Mouse (Mus musculus) kidney, adult 8-10 months (tissue): ENCODE data around the gene Olfr1110.
"Not testable (repeated sequence)": the region's sequence is repeated elsewhere in the genome, so short reads cannot be mapped to it uniquely, and the experiment has no call there.

Source experiments
- DNase-seq, 2 experiments: peaks; one replicate each; pipeline ENCODE4 v3.0.0; 2022

The Olfr1110 gene

DNA sequence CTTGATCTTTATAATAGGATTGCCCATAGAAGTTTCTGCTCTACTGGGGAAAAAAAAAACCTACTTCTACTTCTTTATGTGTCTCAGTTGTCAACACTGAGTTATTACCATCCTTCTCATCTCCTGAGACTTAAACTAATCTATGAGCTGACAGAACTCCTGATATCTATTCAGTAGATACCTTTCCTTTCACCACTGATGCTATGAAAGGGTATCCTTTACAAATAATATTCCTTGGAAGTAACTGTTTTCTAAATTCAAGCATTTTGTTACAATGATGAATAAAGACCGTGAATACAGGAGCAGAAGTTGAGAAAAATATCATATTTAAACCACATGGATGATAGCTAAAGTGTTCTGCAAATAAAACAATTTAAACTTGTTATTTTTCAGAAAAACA is at the start of gene Olfr1110:
Gene Olfr1110, minus strand, starts transcription at position 101 of the 400 bp plus-strand sequence.
- DNase-seq, result no peak

DNA sequence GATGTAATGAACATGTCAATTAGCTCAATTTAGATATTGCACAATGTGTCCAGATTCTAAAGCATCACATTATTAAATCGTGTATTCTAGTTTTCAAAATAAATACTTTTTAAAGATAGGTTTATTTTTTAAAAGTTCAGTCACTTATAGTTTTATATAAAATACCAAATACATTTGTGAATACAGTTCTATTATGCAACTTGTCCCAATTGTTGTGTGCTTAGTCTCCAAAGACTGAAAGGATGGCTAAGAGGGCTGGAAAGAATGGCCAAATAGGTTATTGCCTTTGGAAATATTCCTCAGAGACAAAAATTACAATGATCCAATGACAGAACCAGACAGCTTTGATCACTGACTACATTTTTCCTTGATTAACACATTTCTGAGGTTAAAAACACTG is 47.4 kb upstream of the Olfr1110 start, which contains the start of gene Olfr1112:
Gene Olfr1112, plus strand, starts transcription at position 301 of the 400 bp plus-strand sequence.
- DNase-seq, result no peak

DNA sequence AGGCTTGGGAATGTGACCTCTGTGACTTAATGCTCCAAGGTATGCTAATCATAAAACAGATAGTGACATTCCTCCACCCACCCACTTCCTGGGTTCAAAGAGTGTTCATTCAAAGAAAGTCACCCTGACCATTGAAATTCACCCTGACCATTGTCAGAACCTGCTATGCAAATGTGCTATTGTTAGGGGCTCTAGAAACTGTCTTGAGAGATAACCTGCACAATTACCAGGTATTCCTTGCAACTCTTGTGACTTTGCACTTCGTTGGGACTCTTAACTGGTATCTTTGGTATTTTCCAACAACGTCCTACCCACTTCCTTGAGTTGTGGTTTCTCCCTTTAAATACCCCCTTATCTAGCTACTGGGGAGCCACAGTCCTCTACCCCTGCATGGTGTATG is 27.6 kb upstream of the Olfr1110 start:
- not testable (repeated sequence) for DNase-seq

DNA sequence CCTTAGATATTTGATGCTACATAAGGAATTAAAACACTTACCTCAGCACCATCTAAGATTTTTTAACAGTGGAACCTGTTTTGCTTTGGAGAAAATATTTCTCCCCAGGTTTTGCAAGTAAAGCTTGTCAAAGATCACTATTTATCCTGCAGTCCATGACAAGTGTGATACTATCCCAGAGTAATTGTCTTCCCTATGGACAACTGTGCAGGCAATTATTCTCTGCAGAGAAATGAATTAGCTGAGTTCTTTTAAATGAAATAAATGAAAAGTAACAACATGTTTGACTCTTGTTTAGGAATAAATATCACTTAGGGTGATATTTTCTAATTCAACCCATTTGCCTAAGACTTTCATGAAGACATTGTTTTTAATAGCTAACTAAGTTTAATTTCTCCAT is 12.4 kb upstream of the Olfr1110 start, which contains the start of gene Olfr1111:
Gene Olfr1111, minus strand, starts transcription at position 101 of the 400 bp plus-strand sequence.
- DNase-seq, result no peak

DNA sequence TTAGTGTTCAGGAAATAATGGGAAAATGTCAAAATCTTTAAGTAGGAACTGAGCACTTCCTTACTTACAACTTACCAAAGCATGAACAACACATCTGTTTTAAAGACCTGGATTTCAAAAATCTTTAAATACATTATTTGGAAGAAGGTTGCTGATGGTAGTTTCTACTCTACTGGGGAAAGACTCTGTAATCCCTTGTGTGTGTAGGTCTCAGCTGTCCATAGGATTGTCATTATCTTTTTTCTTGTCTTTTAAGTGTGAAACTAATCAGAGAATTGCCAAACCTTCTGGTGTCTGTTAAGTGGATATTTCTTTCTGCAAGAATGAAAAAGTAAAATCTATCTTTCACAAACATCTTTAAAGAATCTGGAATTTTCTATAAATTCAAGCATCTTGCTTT is 25.6 kb downstream of the Olfr1110 start, which contains the start of gene Olfr259:
Gene Olfr259, minus strand, starts transcription at position 101 of the 400 bp plus-strand sequence.
- no peak for DNase-seq

DNA sequence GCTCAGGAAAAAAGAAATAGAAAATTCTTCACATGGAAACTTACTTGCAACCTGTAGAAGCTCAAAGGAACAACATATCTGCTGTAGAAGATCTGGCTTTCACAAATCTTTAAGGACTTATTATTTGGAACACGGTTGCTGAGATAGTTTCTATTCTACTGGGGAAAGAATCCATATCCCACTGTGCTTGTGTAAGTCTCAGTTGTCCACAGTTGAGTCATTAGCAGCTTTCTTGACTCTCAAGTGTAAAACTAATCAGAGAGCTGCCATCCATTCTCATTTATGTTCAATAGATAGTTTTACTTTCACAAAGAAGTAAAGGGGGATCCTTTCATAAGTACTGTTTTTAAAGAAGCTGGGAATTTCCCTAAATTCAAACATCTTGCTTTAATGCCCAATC is 44.2 kb downstream of the Olfr1110 start, which contains the start of gene Olfr1109:
Gene Olfr1109, minus strand, starts transcription at position 101 of the 400 bp plus-strand sequence.
- no peak for DNase-seq
